Mouse (Mus musculus): ENCODE data around the gene Ttc16.

Ttc16 gene

GRCm38 (mm10) chr2:32742173-32742531, 33.3 kb downstream of the Ttc16 start:
- DNase-seq = peak; percentile 94 to 96

- DNase-seq = peak; percentile 85 to 90
These were observed 33.9 kb downstream of the Ttc16 start for GRCm38 (mm10) chr2:32741273-32742172.

- DNase-seq = no peak
These were observed 34.5 kb downstream of the Ttc16 start, which contains the start of gene 6330409D20Rik for GRCm38 (mm10) chr2:32740916-32741272. Gene 6330409D20Rik (minus strand): TSS chr2:32741016.

- no peak for DNase-seq
These were observed 36.1 kb downstream of the Ttc16 start for GRCm38 (mm10) chr2:32739311-32739710.

- DNase-seq = no peak
These were observed 38.4 kb downstream of the Ttc16 start for GRCm38 (mm10) chr2:32737008-32737407.

GRCm38 (mm10) chr2:32736306-32736829, 39.1 kb downstream of the Ttc16 start:
- no peak for DNase-seq

- DNase-seq = no peak
These were observed 40.5 kb downstream of the Ttc16 start for GRCm38 (mm10) chr2:32734933-32735332.

GRCm38 (mm10) chr2:32734480-32734879, 41.0 kb downstream of the Ttc16 start:
- no peak for DNase-seq

- DNase-seq = no peak
These were observed 42.7 kb downstream of the Ttc16 start for GRCm38 (mm10) chr2:32732695-32733094.

- DNase-seq = no peak
These were observed 43.5 kb downstream of the Ttc16 start for GRCm38 (mm10) chr2:32731911-32732310.

GRCm38 (mm10) chr2:32730854-32731253, 44.6 kb downstream of the Ttc16 start:
- DNase-seq = no peak

GRCm38 (mm10) chr2:32729547-32729946, 45.9 kb downstream of the Ttc16 start:
- DNase-seq = no peak

GRCm38 (mm10) chr2:32728463-32728862, 47.0 kb downstream of the Ttc16 start:
- DNase-seq = no peak

GRCm38 (mm10) chr2:32727435-32727834, 48.0 kb downstream of the Ttc16 start:
- peak; percentile 83 to 86 for DNase-seq

GRCm38 (mm10) chr2:32724832-32725790, 50.3 kb downstream of the Ttc16 start:
- DNase-seq = no peak

GRCm38 (mm10) chr2:32724149-32724548, 51.3 kb downstream of the Ttc16 start:
- no peak for DNase-seq

GRCm38 (mm10) chr2:32722581-32722980, 52.9 kb downstream of the Ttc16 start:
- DNase-seq = no peak

- DNase-seq = no peak
These were observed 53.4 kb downstream of the Ttc16 start for GRCm38 (mm10) chr2:32722046-32722445.

- DNase-seq = no peak
These were observed 54.7 kb downstream of the Ttc16 start, which contains the start of gene Sh2d3c for GRCm38 (mm10) chr2:32720681-32721229. Gene Sh2d3c (plus strand): TSS chr2:32721055.

- DNase-seq = no peak
These were observed 55.4 kb downstream of the Ttc16 start for GRCm38 (mm10) chr2:32720053-32720452.

- DNase-seq = no peak
These were observed 56.7 kb downstream of the Ttc16 start for GRCm38 (mm10) chr2:32718761-32719160.

- no peak for DNase-seq
These were observed 60.4 kb downstream of the Ttc16 start for GRCm38 (mm10) chr2:32714987-32715425.
